Mouse (Mus musculus): Measurements from ENCODE around the gene Dclre1a.
"Not testable (repeated sequence)": the region's sequence is repeated elsewhere in the genome, so short reads cannot be mapped to it uniquely, and the experiment has no call there.

Gene Dclre1a

GRCm38 (mm10) chr19:56548230-56549032 lies 409 bp upstream of the Dclre1a start, which contains the start of gene Nhlrc2:
Nhlrc2 (plus strand) TSS chr19:56548261.
- DNase-seq (ENCODE audit: low read depth, low spot score) = peak; percentile 77

- DNase-seq (ENCODE audit: low read depth, low spot score) = no peak
These were observed 2.0 kb downstream of the Dclre1a start for GRCm38 (mm10) chr19:56546031-56546430.

GRCm38 (mm10) chr19:56544681-56545388 lies 3.2 kb downstream of the Dclre1a start:
- no peak for DNase-seq (ENCODE audit: low read depth, low spot score)

- no peak for DNase-seq (ENCODE audit: low read depth, low spot score)
These were observed 4.7 kb downstream of the Dclre1a start for GRCm38 (mm10) chr19:56543320-56543719.

- no peak for DNase-seq (ENCODE audit: low read depth, low spot score)
These were observed 12.3 kb downstream of the Dclre1a start for GRCm38 (mm10) chr19:56535765-56536164.

GRCm38 (mm10) chr19:56535064-56535463 lies 13.0 kb downstream of the Dclre1a start:
- no peak for DNase-seq (ENCODE audit: low read depth, low spot score)

GRCm38 (mm10) chr19:56534337-56534736 lies 13.7 kb downstream of the Dclre1a start:
- DNase-seq (ENCODE audit: low read depth, low spot score) = no peak

- DNase-seq (ENCODE audit: low read depth, low spot score) = no peak
These were observed 14.5 kb downstream of the Dclre1a start for GRCm38 (mm10) chr19:56533291-56534071.

- no peak for DNase-seq (ENCODE audit: low read depth, low spot score)
These were observed 16.8 kb downstream of the Dclre1a start for GRCm38 (mm10) chr19:56531251-56531650.

- DNase-seq (ENCODE audit: low read depth, low spot score) = not testable (repeated sequence)
These were observed 17.5 kb downstream of the Dclre1a start for GRCm38 (mm10) chr19:56530529-56530928.

- not testable (repeated sequence) for DNase-seq (ENCODE audit: low read depth, low spot score)
These were observed 28.6 kb downstream of the Dclre1a start for GRCm38 (mm10) chr19:56519408-56519807.

- not testable (repeated sequence) for DNase-seq (ENCODE audit: low read depth, low spot score)
These were observed 34.5 kb downstream of the Dclre1a start for GRCm38 (mm10) chr19:56513527-56513926.

GRCm38 (mm10) chr19:56511207-56511606 lies 36.8 kb downstream of the Dclre1a start:
- not testable (repeated sequence) for DNase-seq (ENCODE audit: low read depth, low spot score)

GRCm38 (mm10) chr19:56503525-56503924 lies 44.5 kb downstream of the Dclre1a start:
- DNase-seq (ENCODE audit: low read depth, low spot score) = not testable (repeated sequence)

GRCm38 (mm10) chr19:56503069-56503468 lies 45.0 kb downstream of the Dclre1a start:
- DNase-seq (ENCODE audit: low read depth, low spot score) = not testable (repeated sequence)

- DNase-seq (ENCODE audit: low read depth, low spot score) = not testable (repeated sequence)
These were observed 53.9 kb downstream of the Dclre1a start for GRCm38 (mm10) chr19:56494157-56494556.

GRCm38 (mm10) chr19:56489601-56490000 lies 58.4 kb downstream of the Dclre1a start:
- no peak for DNase-seq (ENCODE audit: low read depth, low spot score)

- DNase-seq (ENCODE audit: low read depth, low spot score) = no peak
These were observed 60.7 kb downstream of the Dclre1a start for GRCm38 (mm10) chr19:56487339-56487738.

- no peak for DNase-seq (ENCODE audit: low read depth, low spot score)
These were observed 61.1 kb downstream of the Dclre1a start for GRCm38 (mm10) chr19:56486926-56487325.

GRCm38 (mm10) chr19:56485376-56486271 lies 62.4 kb downstream of the Dclre1a start:
- DNase-seq (ENCODE audit: low read depth, low spot score) = no peak
